In genomic region chr17:35741589-35742226, GRCm38 (mm10) we compare ENCODE assay signal across 12 mouse cellular contexts. TPM values are rescaled to one million over a fixed set of nuclear protein-coding genes. Genes with fewer than 3 reads are reported as not detected.
DNase-seq lines count a peak whose midpoint lies in the region; ATAC-seq and TF ChIP-seq lines count a peak whose summit lies in the region.
"Had no signal": no experiment of that assay in that cellular context is flagged by ENCODE, and none has a peak within 500 bp of the region (broad histone marks: within the 10 kb centered on the region; RNA-seq: fewer than 3 reads in every experiment).

No protein-coding gene starts in this region.

- no peak overlapping the region for H3K4me2 ChIP-seq in heart, embryonic 11.5 days
- H3K4me2 ChIP-seq: limb, embryonic 12.5 days had no signal

- H3K9ac ChIP-seq in heart, embryonic 11.5 days (ENCODE audit: low read depth, low read length): no peak overlapping the region
- H3K9ac ChIP-seq in MEL (ENCODE audit: control insufficient read depth, low read depth, low read length, poor library complexity, severe bottlenecking): peak overlapping the region; percentile 20
- H3K9ac ChIP-seq: limb, embryonic 12.5 days had no signal

- ATAC-seq in heart, embryonic 11.5 days (replicated peaks; ENCODE audit: insufficient number of reproducible peaks, low FRiP score, low TSS enrichment): peak; percentile 82
- peak; percentile 35 for ATAC-seq in inflammation-experienced regulatory T-cells, adult 6 months
- 0 out of 2 replicates have a peak, but pooled peaks have one; percentile 15 for ATAC-seq in neutrophil, adult 5-6 weeks (ENCODE audit: extremely low read depth, insufficient number of reproducible peaks, low FRiP score, poor library complexity, severe bottlenecking)
- ATAC-seq: Patski had no signal

- TF ChIP-seq CTCF in MEL (IDR thresholded peaks at IDR 0.05 in 2 of 3, conservative IDR thresholded peaks at IDR 0.05 in 1 of 3; ENCODE audit: control insufficient read depth in 1 of 3, insufficient read depth in 1 of 3, low read depth in 2 of 3, low read length in 3 of 3, poor library complexity in 1 of 3, severe bottlenecking in 1 of 3): no peak

- 65% methylated on average over 9 of the region's 9 CpGs for WGBS in heart, embryonic 11.5 days (ENCODE audit: insufficient replicate concordance)

- TF ChIP-seq RAD21 in MEL (IDR thresholded peaks at IDR 0.05; ENCODE audit: low read depth, low read length): no peak

- TF ChIP-seq POLR2A in MEL (IDR thresholded peaks at IDR 0.05; ENCODE audit: control insufficient read depth in 1 of 2, insufficient read depth in 1 of 2, low read depth in 1 of 2, low read length in 2 of 2, poor library complexity in 1 of 2): no peak

- H3K4me1 ChIP-seq in heart, embryonic 11.5 days (ENCODE audit: control insufficient read depth, insufficient read depth, low read length): peaks cover 3% of the 10 kb centered on the region
- H3K4me1 ChIP-seq in MEL (ENCODE audit: control insufficient read depth in 1 of 2, insufficient read depth in 2 of 2, low read length in 2 of 2): peaks cover 0 to 33% of the 10 kb centered on the region in 2 experiments; a peak in 3 of 4 replicates
- H3K4me1 ChIP-seq: limb, embryonic 12.5 days had no signal

- H3K27ac ChIP-seq in heart, embryonic 11.5 days (ENCODE audit: low read depth, low read length): peak overlapping the region; percentile 86
- H3K27ac ChIP-seq in MEL (ENCODE audit: control insufficient read depth, low read depth, low read length): peak overlapping the region; percentile 8
- H3K27ac ChIP-seq: limb, embryonic 12.5 days had no signal

- intact Hi-C loops in heart, postnatal 25 days (cut with DNase I): no loop called here

- no peaks in the 10 kb centered on the region for H3K9me3 ChIP-seq in heart, embryonic 11.5 days (replicated peaks; ENCODE audit: control insufficient read depth, low read length)
- no peaks in the 10 kb centered on the region for H3K9me3 ChIP-seq in MEL (replicated peaks; ENCODE audit: insufficient read depth, low read length)
- H3K9me3 ChIP-seq: limb, embryonic 12.5 days had no signal

- H3K36me3 ChIP-seq in heart, embryonic 11.5 days (ENCODE audit: control insufficient read depth, insufficient read depth, low read length): no peaks in the 10 kb centered on the region
- H3K36me3 ChIP-seq in MEL (ENCODE audit: control insufficient read depth in 1 of 2, insufficient read depth in 2 of 2, low read length in 2 of 2): peaks cover 0 to 23% of the 10 kb centered on the region in 2 experiments; a peak in 2 of 4 replicates
- H3K36me3 ChIP-seq: limb, embryonic 12.5 days had no signal

- TF ChIP-seq EP300 in MEL (IDR thresholded peaks at IDR 0.05; ENCODE audit: low read depth in 1 of 2, low read length in 2 of 2): peak; percentile 78 to 81

- H3K79me2 ChIP-seq in MEL (ENCODE audit: control insufficient read depth, insufficient read depth, low read length, poor library complexity): no peaks in the 10 kb centered on the region

- DNase-seq in heart, postnatal 25 days (ENCODE audit: low spot score): no peak
- DNase-seq in MEL (ENCODE audit: low read depth, low spot score): peak; percentile 84
- DNase-seq in layer of hippocampus, postnatal 36 days: no peak
- DNase-seq in cerebellum, adult 8-10 months: no peak
- no peak for DNase-seq in layer of hippocampus, postnatal 14 days (ENCODE audit: low spot score in 2 of 2)
- DNase-seq: adrenal gland, postnatal 25 days; cerebellum, postnatal 36 days had no signal

- no peak overlapping the region for H3K4me3 ChIP-seq in heart, embryonic 11.5 days (ENCODE audit: low read depth, low read length)
- H3K4me3 ChIP-seq in MEL (ENCODE audit: control insufficient read depth in 1 of 2, insufficient read depth in 1 of 2, low read depth in 2 of 2, low read length in 2 of 2): peak overlapping the region; percentile 2 to 25; a peak in 3 of 4 replicates
- H3K4me3 ChIP-seq: limb, embryonic 12.5 days had no signal

- no peaks in the 10 kb centered on the region for H3K27me3 ChIP-seq in heart, embryonic 11.5 days (ENCODE audit: control insufficient read depth, insufficient read depth, low read length)
- H3K27me3 ChIP-seq in MEL (ENCODE audit: control insufficient read depth in 1 of 2, insufficient read depth in 2 of 2, low read length in 2 of 2): no peaks in the 10 kb centered on the region; a peak in 1 of 4 replicates
- H3K27me3 ChIP-seq: Patski had no signal

TF ChIP-seq in MEL, 35 proteins besides CTCF, POLR2A, EP300 and RAD21:
- peak; percentile 84 for TF ChIP-seq TCF12 (IDR thresholded peaks at IDR 0.05; ENCODE audit: low read depth, low read length)
- no peak for TF ChIP-seq MEF2A (IDR thresholded peaks at IDR 0.05; ENCODE audit: extremely low read depth, insufficient replicate concordance, low read depth, low read length, poor library complexity, severe bottlenecking)
- peak; percentile 55; the same call in 1 of the 2 replicates for TF ChIP-seq SIN3A (IDR thresholded peaks at IDR 0.05; ENCODE audit: low read length)
- peak; percentile 53; the same call in 1 of the 2 replicates for TF ChIP-seq MXI1 (IDR thresholded peaks at IDR 0.05; ENCODE audit: low read depth, low read length)
- peak; percentile 87 for TF ChIP-seq GATA1 (IDR thresholded peaks at IDR 0.05; ENCODE audit: low read depth, low read length)
- TF ChIP-seq TBP (IDR thresholded peaks at IDR 0.05; ENCODE audit: low read depth, low read length): peak; percentile 66
- no peak for TF ChIP-seq E2F4 (IDR thresholded peaks at IDR 0.05; ENCODE audit: borderline replicate concordance, low read depth, low read length)
- TF ChIP-seq MAZ (IDR thresholded peaks at IDR 0.05; ENCODE audit: low read depth, low read length): 0 out of 2 replicates have a peak, but pooled peaks have one; percentile 33
- TF ChIP-seq NRF1 (IDR thresholded peaks at IDR 0.05; ENCODE audit: insufficient read depth, low read depth, low read length, poor library complexity, severe bottlenecking): no peak
- no peak for TF ChIP-seq ELF1 (IDR thresholded peaks at IDR 0.05; ENCODE audit: low read depth, low read length)
- peak; percentile 54; the same call in 1 of the 2 replicates for TF ChIP-seq ETS1 (IDR thresholded peaks at IDR 0.05; ENCODE audit: low read depth, low read length)
- peak; percentile 54; the same call in 1 of the 2 replicates for TF ChIP-seq RCOR1 (IDR thresholded peaks at IDR 0.05; ENCODE audit: low read depth, low read length)
- peak; percentile 92 for TF ChIP-seq TAL1 (IDR thresholded peaks at IDR 0.05; ENCODE audit: low read length)
- no peak for TF ChIP-seq ZKSCAN1 (IDR thresholded peaks at IDR 0.05; ENCODE audit: low read depth, low read length)

RNA-seq across cellular contexts. Expression of gene Ddr1, which starts 37.3 kb away (rescaled TPM):
- 60.6 and 89.2 TPM in 2 replicates for polyA plus RNA-seq in heart, embryonic 11.5 days (2014; fragmentation: Nextera tagmentation; extraction: Ambion mirVana)
- total RNA-seq in heart, postnatal 25 days (2021): 10 to 100 TPM; 33.1 to 41.7 TPM
- 2.6 TPM in 2 replicates for total RNA-seq in MEL (2012; rRNA removed)
- 1 to 10 TPM in 1 of 2 experiments, not detected in 1; 7.9 TPM for polyA plus RNA-seq in MEL (2012; ENCODE audit: insufficient read depth in 1 of 2, insufficient read length in 2 of 2, low read depth in 1 of 2, low replicate concordance in 2 of 2, missing spikeins in 1 of 2)
- polyA plus RNA-seq in inflammation-experienced regulatory T-cells, adult 6 months (2017; shearing (Covaris generic)): 1 to 10 TPM in 1 of 3 experiments, under 1 TPM in 2; 0.65 to 1.1 (median 0.73) TPM
- 0.81 TPM in 1 of 2 replicates, not detected in the other for total RNA-seq in neutrophil, adult 5-6 weeks (2017)
- 10 to 100 TPM; 62.7 to 63.9 TPM for total RNA-seq in layer of hippocampus, postnatal 36 days (2021)
- total RNA-seq in layer of hippocampus, postnatal 14 days (2021): 10 to 100 TPM; 73.6 to 81.0 TPM

Comparison
In these comparisons a context has a peak if more than half of its experiments do, and no peak if none do; other contexts are left out.
1. ATAC-seq: peak in every context shown above with its lines; median percentile 82 in heart, embryonic 11.5 days; 35 in inflammation-experienced regulatory T-cells, adult 6 months; 15 in neutrophil, adult 5-6 weeks.